Mouse (Mus musculus) olfactory bulb, adult 2 months (tissue): ENCODE results near the gene Cdiptos.

Source experiments
- CTCF ChIP-seq: fragments of 200-500 bp; IDR thresholded peaks from 2 replicates; pipeline ENCODE4 v1.5.1; 2012; ENCODE audit warnings: low read depth, mild to moderate bottlenecking, low read length, moderate library complexity; ENCODE audit not compliant: insufficient read depth
- POLR2A ChIP-seq: fragments of 200-500 bp; IDR thresholded peaks from 2 replicates; pipeline ENCODE4 v1.6.1; 2012; ENCODE audit warnings: mild to moderate bottlenecking, low read depth, low read length, moderate library complexity; ENCODE audit not compliant: insufficient read depth

- TF ChIP-seq CTCF: no peak
- TF ChIP-seq POLR2A: no peak
Observed at GRCm38 (mm10) chr7:127013385-127013784, 37.5 kb upstream of the Cdiptos start.
